Mouse (Mus musculus): ENCODE results near the gene Tusc2. TPM values are rescaled to one million over a fixed set of nuclear protein-coding genes. Genes with fewer than 3 reads are reported as not detected.

Gene Tusc2
- polyA plus RNA-seq, 1 experiment from 2014 or later, result 35.9 TPM

DNA sequence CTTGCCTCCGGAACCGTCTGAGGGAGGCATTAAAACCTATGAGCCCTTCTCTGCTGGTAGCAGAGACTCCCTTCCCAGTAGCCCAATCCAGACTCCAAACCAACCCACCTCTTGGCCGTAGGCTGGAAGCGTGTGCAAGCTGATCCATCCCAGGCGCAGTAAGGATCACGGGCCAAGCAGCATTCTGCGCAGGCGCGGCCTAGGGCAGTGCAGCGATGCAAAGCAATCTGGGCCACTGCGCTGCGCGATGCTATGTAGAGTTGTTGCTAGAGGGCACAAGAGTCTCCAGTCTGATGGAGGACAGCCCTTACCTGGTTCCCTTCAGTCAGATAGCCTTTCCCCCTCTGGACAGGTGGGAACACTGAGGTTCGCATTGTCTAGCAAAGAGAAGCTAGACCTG lies 36.8 kb downstream of the Tusc2 start:
- Histone ChIP-seq H3K27me3 (ENCODE audit: insufficient read depth, low read length) (no peaks in the 10 kb centered on the region), H3K4me3 (ENCODE audit: low read depth, low read length) (no peak overlapping the region), H3K9ac (replicated peaks) (no peak overlapping the region), H3K4me1 (ENCODE audit: insufficient read depth) (peaks cover 12% of the 10 kb centered on the region), H3K4me2 (ENCODE audit: low read depth, low read length) (no peak overlapping the region), H3K27ac (ENCODE audit: low read depth) (no peak overlapping the region), H3K36me3 (replicated peaks; ENCODE audit: insufficient read depth, low read length) (peaks cover under 1% of the 10 kb centered on the region), H3K9me3 (ENCODE audit: low read length) (no peaks in the 10 kb centered on the region)
- TF ChIP-seq EP300 (IDR thresholded peaks at IDR 0.05; ENCODE audit: low read depth) (no peak), CTCF (IDR thresholded peaks at IDR 0.05; ENCODE audit: low read depth) (no peak)
- DNase-seq, result no peak
- ATAC-seq, result no peak
- 71% methylated on average over 14 of the region's 14 CpGs for WGBS (ENCODE audit: insufficient replicate concordance)

DNA sequence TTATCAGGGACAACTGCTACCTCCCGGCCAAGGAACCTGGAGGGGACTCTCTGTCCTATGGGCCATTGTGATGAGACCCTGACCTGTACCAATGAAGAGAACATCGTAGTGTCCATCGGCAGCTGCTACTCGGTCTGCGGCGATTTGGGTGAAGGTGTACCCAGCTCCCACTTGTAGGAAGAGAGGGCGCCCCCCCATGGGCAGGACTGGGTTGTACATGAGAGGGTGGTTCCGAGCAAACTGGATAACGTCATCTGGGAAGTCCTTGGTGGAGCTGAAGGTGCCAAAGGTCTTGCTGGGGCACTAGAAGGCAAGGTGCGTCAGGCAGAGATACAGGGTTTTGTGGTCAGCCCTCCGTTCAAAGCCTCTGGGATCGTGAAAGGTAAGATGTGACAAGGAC lies 37.7 kb downstream of the Tusc2 start:
- Histone ChIP-seq H3K4me3 (ENCODE audit: low read depth, low read length) (no peak overlapping the region), H3K4me2 (ENCODE audit: low read depth, low read length) (no peak overlapping the region), H3K27ac (ENCODE audit: low read depth) (no peak overlapping the region), H3K4me1 (ENCODE audit: insufficient read depth) (peaks cover 15% of the 10 kb centered on the region), H3K27me3 (ENCODE audit: insufficient read depth, low read length) (no peaks in the 10 kb centered on the region), H3K9me3 (ENCODE audit: low read length) (no peaks in the 10 kb centered on the region), H3K36me3 (replicated peaks; ENCODE audit: insufficient read depth, low read length) (no peaks in the 10 kb centered on the region), H3K9ac (replicated peaks) (no peak overlapping the region)
- 68% methylated on average over 12 of the region's 12 CpGs for WGBS (ENCODE audit: insufficient replicate concordance)
- TF ChIP-seq CTCF (IDR thresholded peaks at IDR 0.05; ENCODE audit: low read depth) (peak; percentile 48), EP300 (IDR thresholded peaks at IDR 0.05; ENCODE audit: low read depth) (no peak)
- ATAC-seq (0 out of 2 replicates have a peak, but pooled peaks have one; percentile 16), DNase-seq (no peak)

DNA sequence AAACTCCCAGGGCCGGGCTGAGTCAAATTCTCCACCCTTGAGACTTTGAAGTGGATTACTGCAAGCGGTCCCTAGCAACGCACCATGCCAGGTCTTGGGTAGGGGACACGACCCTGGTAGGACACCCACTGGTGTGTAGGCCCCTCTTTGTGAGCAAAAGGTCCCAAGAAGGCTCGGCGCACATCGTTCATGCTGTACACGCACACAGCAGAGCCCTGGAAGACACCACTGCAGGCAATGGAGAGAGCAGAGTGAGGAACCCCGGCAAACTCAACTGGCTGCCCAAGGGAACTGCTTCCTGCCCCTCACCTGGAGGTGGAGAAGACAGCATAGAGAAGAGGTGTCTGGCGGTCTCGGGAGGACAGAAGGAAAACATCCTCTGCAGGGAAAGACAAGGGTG lies 38.2 kb downstream of the Tusc2 start:
- Histone ChIP-seq H3K9ac (replicated peaks) (no peak overlapping the region), H3K4me1 (ENCODE audit: insufficient read depth) (peaks cover 15% of the 10 kb centered on the region), H3K36me3 (replicated peaks; ENCODE audit: insufficient read depth, low read length) (no peaks in the 10 kb centered on the region), H3K9me3 (ENCODE audit: low read length) (no peaks in the 10 kb centered on the region), H3K4me2 (ENCODE audit: low read depth, low read length) (no peak overlapping the region), H3K27ac (ENCODE audit: low read depth) (no peak overlapping the region), H3K4me3 (ENCODE audit: low read depth, low read length) (no peak overlapping the region), H3K27me3 (ENCODE audit: insufficient read depth, low read length) (no peaks in the 10 kb centered on the region)
- TF ChIP-seq EP300 (IDR thresholded peaks at IDR 0.05; ENCODE audit: low read depth) (no peak), CTCF (IDR thresholded peaks at IDR 0.05; ENCODE audit: low read depth) (no peak)
- DNase-seq (no peak), ATAC-seq (no peak)
- WGBS (ENCODE audit: insufficient replicate concordance), result 81% methylated on average over 11 of the region's 11 CpGs

DNA sequence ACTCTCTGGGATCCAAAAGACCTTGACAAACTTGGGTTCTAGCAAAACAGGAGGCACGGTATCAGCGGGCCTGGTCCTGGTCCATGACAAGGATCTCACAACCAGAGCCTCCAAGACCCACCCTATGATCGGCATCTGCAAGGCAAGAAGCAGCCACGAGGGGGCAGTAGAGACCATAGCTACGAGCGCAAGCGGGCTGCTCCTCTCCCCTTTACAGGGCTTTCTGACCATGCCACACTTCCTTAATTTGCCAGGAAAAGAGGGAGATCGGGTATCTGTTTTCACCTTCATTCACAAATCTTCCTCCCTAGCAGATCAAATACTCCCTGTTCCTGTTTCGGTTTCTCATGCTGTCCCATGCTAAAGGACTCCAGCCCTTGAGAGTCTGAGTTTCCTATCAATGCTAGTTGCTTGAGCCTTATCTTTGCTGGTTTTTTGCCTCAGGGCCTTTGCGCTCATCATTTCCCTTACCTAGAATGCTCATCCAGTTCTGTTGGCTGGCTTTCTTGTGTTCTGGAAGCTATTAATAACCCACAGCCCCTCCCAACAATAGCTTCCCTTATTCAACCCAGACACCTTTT lies 39.1 kb downstream of the Tusc2 start:
- WGBS (ENCODE audit: insufficient replicate concordance), result 4% methylated on average over 10 of the region's 10 CpGs
- Histone ChIP-seq H3K27ac (ENCODE audit: low read depth) (0 out of 2 replicates have a peak overlapping the region, but pooled peaks have one; percentile 6), H3K4me1 (ENCODE audit: insufficient read depth) (peaks cover 17% of the 10 kb centered on the region), H3K4me2 (ENCODE audit: low read depth, low read length) (peak overlapping the region; percentile 52; the same call in 1 of the 2 replicates), H3K4me3 (ENCODE audit: low read depth, low read length) (0 out of 2 replicates have a peak overlapping the region, but pooled peaks have one; percentile 8), H3K9ac (replicated peaks) (no peak overlapping the region; the same call in 1 of the 2 replicates), H3K36me3 (replicated peaks; ENCODE audit: insufficient read depth, low read length) (no peaks in the 10 kb centered on the region), H3K27me3 (ENCODE audit: insufficient read depth, low read length) (no peaks in the 10 kb centered on the region), H3K9me3 (ENCODE audit: low read length) (no peaks in the 10 kb centered on the region)
- ATAC-seq, result peak; percentile 60
- TF ChIP-seq CTCF (IDR thresholded peaks at IDR 0.05; ENCODE audit: low read depth), result peak; percentile 99
- TF ChIP-seq EP300 (IDR thresholded peaks at IDR 0.05; ENCODE audit: low read depth), result no peak
- DNase-seq, result peak; percentile 94

DNA sequence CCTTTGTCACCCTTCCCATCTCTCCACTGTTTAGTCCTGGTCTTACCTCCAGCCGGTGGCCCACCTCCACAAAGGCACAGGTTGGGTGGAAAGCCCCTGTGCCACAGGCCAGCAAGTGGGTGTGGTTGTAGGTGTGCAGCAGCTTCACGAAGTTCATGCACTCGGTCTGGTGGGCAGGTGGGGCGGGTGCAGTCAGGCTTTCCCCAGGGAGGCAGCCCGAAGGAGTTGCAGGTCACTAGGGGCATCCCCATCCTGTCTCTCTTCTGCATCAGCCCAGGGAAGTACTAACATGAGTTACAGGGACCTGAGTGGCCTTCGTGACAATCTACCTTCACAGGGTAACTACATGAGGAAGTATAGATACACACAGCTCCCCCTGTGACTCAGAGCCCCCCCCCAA lies 40.2 kb downstream of the Tusc2 start:
- Histone ChIP-seq H3K9me3 (ENCODE audit: low read length) (no peaks in the 10 kb centered on the region), H3K4me1 (ENCODE audit: insufficient read depth) (peaks cover 20% of the 10 kb centered on the region), H3K27ac (ENCODE audit: low read depth) (no peak overlapping the region), H3K36me3 (replicated peaks; ENCODE audit: insufficient read depth, low read length) (no peaks in the 10 kb centered on the region), H3K4me2 (ENCODE audit: low read depth, low read length) (no peak overlapping the region), H3K27me3 (ENCODE audit: insufficient read depth, low read length) (no peaks in the 10 kb centered on the region), H3K4me3 (ENCODE audit: low read depth, low read length) (no peak overlapping the region), H3K9ac (replicated peaks) (no peak overlapping the region)
- WGBS (ENCODE audit: insufficient replicate concordance), result 69% methylated on average over 6 of the region's 6 CpGs
- no peak for DNase-seq
- TF ChIP-seq CTCF (IDR thresholded peaks at IDR 0.05; ENCODE audit: low read depth) (no peak), EP300 (IDR thresholded peaks at IDR 0.05; ENCODE audit: low read depth) (no peak)
- ATAC-seq, result no peak

DNA sequence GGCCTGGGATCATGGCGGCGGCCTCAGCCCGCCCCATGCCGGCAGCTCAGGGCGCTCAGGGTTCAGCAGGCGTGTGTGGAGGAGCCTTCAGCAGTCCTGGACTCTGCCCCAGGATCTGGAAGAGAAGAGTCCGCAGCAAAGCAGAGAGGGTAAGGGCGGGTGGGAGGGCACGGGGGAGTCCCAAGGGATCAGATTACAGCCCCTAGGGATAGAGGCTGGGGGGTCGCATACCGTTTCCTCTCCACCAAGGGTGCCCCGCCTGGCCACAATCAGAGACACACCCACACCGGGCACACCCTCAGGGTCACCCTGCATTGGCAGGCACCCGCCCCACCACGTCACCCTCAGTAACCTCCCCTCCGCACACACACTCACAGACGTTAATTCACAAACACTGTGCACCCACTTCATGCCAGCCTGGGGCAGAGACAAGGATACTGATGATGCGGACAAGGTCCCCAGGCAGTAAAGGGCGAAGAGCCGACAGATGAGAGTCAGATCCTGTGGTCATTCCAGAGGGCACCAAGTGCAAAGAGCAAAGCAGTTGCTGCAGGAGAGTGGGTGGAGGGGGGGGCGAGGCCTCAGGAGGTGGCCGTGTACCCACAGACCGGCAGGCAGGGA lies 42.1 kb downstream of the Tusc2 start:
- Histone ChIP-seq H3K4me3 (ENCODE audit: low read depth, low read length) (no peak overlapping the region), H3K4me2 (ENCODE audit: low read depth, low read length) (no peak overlapping the region), H3K36me3 (replicated peaks; ENCODE audit: insufficient read depth, low read length) (no peaks in the 10 kb centered on the region), H3K9ac (replicated peaks) (no peak overlapping the region), H3K27me3 (ENCODE audit: insufficient read depth, low read length) (no peaks in the 10 kb centered on the region), H3K4me1 (ENCODE audit: insufficient read depth) (peaks cover 20% of the 10 kb centered on the region), H3K27ac (ENCODE audit: low read depth) (no peak overlapping the region), H3K9me3 (ENCODE audit: low read length) (no peaks in the 10 kb centered on the region)
- WGBS (ENCODE audit: insufficient replicate concordance), result 54% methylated on average over 23 of the region's 23 CpGs
- TF ChIP-seq CTCF (IDR thresholded peaks at IDR 0.05; ENCODE audit: low read depth) (no peak), EP300 (IDR thresholded peaks at IDR 0.05; ENCODE audit: low read depth) (no peak)
- ATAC-seq, result no peak
- no peak for DNase-seq

Data from liver, postnatal 0 days (tissue).